Mouse (Mus musculus) limb, embryonic 14.5 days (tissue): ENCODE measurements around the gene Csf3. TPM values are rescaled to one million over a fixed set of nuclear protein-coding genes. Genes with fewer than 3 reads are reported as not detected.
A peak's percentile ranks its signal among the peaks of the same experiment; 100 is the strongest.

ENCODE experiments used
- ATAC-seq: fragments of 200-750 bp; cut with Nextera tagmentation; 2 replicates; pipeline ENCODE4 v1.8.0; 2017; ENCODE audit warnings: low read depth, moderate number of reproducible peaks, moderate TSS enrichment; ENCODE audit not compliant: low FRiP score
- DNase-seq: peaks from one replicate; pipeline ENCODE4 v3.0.0-alpha.2; 2015; ENCODE audit warnings: low spot score
- H3K27ac ChIP-seq: fragments of 300-500 bp; sonication (generic); replicated peaks from 2 replicates; pipeline ENCODE4 v1.5.1; 2014; ENCODE audit warnings: low read depth, mild to moderate bottlenecking, low read length, moderate library complexity, mixed read lengths
- H3K27me3 ChIP-seq: fragments of 300-500 bp; sonication (generic); 2 replicates; pipeline ENCODE4 v1.6.1; 2014; ENCODE audit warnings: low read length, mixed read lengths; ENCODE audit not compliant: control insufficient read depth, insufficient read depth
- H3K36me3 ChIP-seq: fragments of 300-500 bp; sonication (generic); 2 replicates; pipeline ENCODE4 v1.6.1; 2014; ENCODE audit warnings: mild to moderate bottlenecking, low read length, moderate library complexity, mixed read lengths; ENCODE audit not compliant: control insufficient read depth, insufficient read depth
- H3K4me1 ChIP-seq: fragments of 300-500 bp; sonication (generic); 2 replicates; pipeline ENCODE4 v1.6.1; 2014; ENCODE audit warnings: antibody characterized with exemption, low read length, mixed read lengths; ENCODE audit not compliant: control insufficient read depth, insufficient read depth
- H3K4me2 ChIP-seq: fragments of 300-500 bp; sonication (generic); replicated peaks from 2 replicates; pipeline ENCODE4 v1.6.1; 2014; ENCODE audit warnings: low read depth, mild to moderate bottlenecking, low read length, moderate library complexity; ENCODE audit not compliant: severe bottlenecking
- H3K4me3 ChIP-seq: fragments of 300-500 bp; sonication (generic); replicated peaks from 2 replicates; pipeline ENCODE4 v1.5.1; 2014; ENCODE audit warnings: low read length
- H3K9ac ChIP-seq: fragments of 300-500 bp; sonication (generic); 2 replicates; pipeline ENCODE4 v1.6.1; 2014; ENCODE audit warnings: mild to moderate bottlenecking, low read depth, low read length, moderate library complexity; ENCODE audit not compliant: severe bottlenecking
- H3K9me3 ChIP-seq: fragments of 300-500 bp; sonication (generic); 2 replicates; pipeline ENCODE4 v1.6.1; 2016; ENCODE audit warnings: low read length; ENCODE audit not compliant: control insufficient read depth
- POLR2A ChIP-seq: fragments of 200-500 bp; IDR thresholded peaks from 2 replicates; pipeline ENCODE4 v1.8.0; 2012; ENCODE audit warnings: inconsistent platforms, mild to moderate bottlenecking, moderate library complexity, borderline replicate concordance; ENCODE audit not compliant: insufficient read depth, insufficient read length; ENCODE audit errors: extremely low read depth
- WGBS: fragments of 180-500 bp; shearing (Covaris S2); extraction: QIAGEN DNeasy Blood & Tissue Kit; methylation state at CpG from one replicate; pipeline ENCODE4 v1.1.7; 2014; 5-methylcytosine and 5-hydroxymethylcytosine counted together
- polyA plus RNA-seq, 2 experiments: library from polyadenylated mRNA; depleted of rRNA in 1 of 2; stranded (reverse) in 1 of 2; unstranded in 1 of 2; fragments of >200 nt; fragmentation: Nextera tagmentation in 1 of 2; extraction: Ambion mirVana in 1 of 2; gene quantifications; 2 replicates each; pipeline versions ENCODE4 v1.2.1 to v1.2.3; 2012 to 2014

Gene Csf3
- polyA plus RNA-seq, 2 experiments = 0.11 TPM; not detected in 1

DNA sequence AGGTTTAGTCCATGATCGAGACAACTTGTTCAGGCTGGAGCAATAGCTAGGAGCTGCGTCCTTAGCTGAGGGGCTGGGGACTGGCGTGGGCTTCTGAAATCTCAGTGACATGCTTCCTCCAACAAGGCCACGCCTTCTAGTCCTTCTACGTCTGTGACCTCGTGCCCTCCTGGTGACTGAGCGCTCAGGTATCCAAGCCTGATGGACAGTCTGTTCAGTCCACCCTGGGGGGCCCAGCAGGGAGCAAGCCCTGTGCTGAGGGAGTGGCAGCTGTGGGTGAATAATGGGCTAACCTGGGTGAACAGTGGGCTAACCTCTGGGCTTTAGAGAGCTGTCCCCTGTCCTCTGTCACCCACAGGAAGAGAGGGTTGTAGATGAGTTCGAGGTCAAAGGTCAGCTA is 13.1 kb upstream of the Csf3 start:
- peaks cover 73% of the 10 kb centered on the region for H3K36me3 ChIP-seq

GRCm38 (mm10) chr11:98693201-98693600 is 7.9 kb upstream of the Csf3 start:
- H3K9me3 ChIP-seq = no peaks in the 10 kb centered on the region
- ATAC-seq = no peak
- H3K4me2 ChIP-seq = no peak overlapping the region
- H3K9ac ChIP-seq = no peak overlapping the region
- no peaks in the 10 kb centered on the region for H3K27me3 ChIP-seq
- no peak for TF ChIP-seq POLR2A
- no peaks in the 10 kb centered on the region for H3K4me1 ChIP-seq
- no peak for DNase-seq
- peaks cover 81% of the 10 kb centered on the region for H3K36me3 ChIP-seq
- H3K27ac ChIP-seq = no peak overlapping the region
- H3K4me3 ChIP-seq = no peak overlapping the region
- WGBS = 74% methylated on average over 13 of the region's 13 CpGs

More for the DNA sequence above, 13.1 kb upstream of the Csf3 start:
- H3K4me1 ChIP-seq = peaks cover 6% of the 10 kb centered on the region
- ATAC-seq (0 out of 2 replicates have a peak, but pooled peaks have one; percentile 4), DNase-seq (no peak)
- H3K9me3 ChIP-seq = no peaks in the 10 kb centered on the region
- H3K4me2 ChIP-seq = no peak overlapping the region
- WGBS = 89% methylated on average over 8 of the region's 8 CpGs
- no peak overlapping the region for H3K9ac ChIP-seq
- H3K4me3 ChIP-seq = no peak overlapping the region
- no peaks in the 10 kb centered on the region for H3K27me3 ChIP-seq
- no peak for TF ChIP-seq POLR2A
- no peak overlapping the region for H3K27ac ChIP-seq

DNA sequence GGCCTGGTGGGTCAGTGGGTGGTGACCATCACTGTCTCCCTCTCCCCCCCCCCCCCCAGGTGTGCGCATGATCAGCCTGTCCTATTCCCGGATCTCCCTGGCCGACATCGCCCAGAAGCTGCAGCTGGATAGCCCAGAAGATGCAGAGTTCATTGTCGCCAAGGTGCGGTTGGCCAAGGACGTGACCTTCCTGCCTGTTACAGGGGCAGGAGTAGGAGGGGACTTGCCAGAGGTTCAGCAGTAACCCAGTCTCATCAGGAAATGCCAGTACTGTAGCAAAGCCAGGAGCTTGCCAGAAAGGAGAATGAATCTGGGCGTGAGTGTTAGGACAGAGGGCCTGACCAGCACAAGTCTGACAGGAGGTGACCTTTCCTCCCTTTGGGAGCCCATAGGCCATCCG is 7.3 kb upstream of the Csf3 start:
- H3K27ac ChIP-seq = no peak overlapping the region
- no peak for ATAC-seq
- H3K36me3 ChIP-seq = peaks cover 78% of the 10 kb centered on the region
- WGBS = 93% methylated on average over 9 of the region's 9 CpGs
- no peak for TF ChIP-seq POLR2A
- no peak for DNase-seq
- no peak overlapping the region for H3K9ac ChIP-seq
- no peak overlapping the region for H3K4me2 ChIP-seq
- H3K27me3 ChIP-seq = no peaks in the 10 kb centered on the region
- no peak overlapping the region for H3K4me3 ChIP-seq
- H3K9me3 ChIP-seq = no peaks in the 10 kb centered on the region
- no peaks in the 10 kb centered on the region for H3K4me1 ChIP-seq

GRCm38 (mm10) chr11:98694301-98694700 is 6.8 kb upstream of the Csf3 start:
- H3K4me3 ChIP-seq = no peak overlapping the region
- H3K27me3 ChIP-seq = no peaks in the 10 kb centered on the region
- TF ChIP-seq POLR2A = no peak
- H3K27ac ChIP-seq = no peak overlapping the region
- no peak overlapping the region for H3K4me2 ChIP-seq
- peaks cover 75% of the 10 kb centered on the region for H3K36me3 ChIP-seq
- DNase-seq = no peak
- no peak overlapping the region for H3K9ac ChIP-seq
- WGBS = 83% methylated on average over 9 of the region's 9 CpGs
- ATAC-seq = no peak
- H3K9me3 ChIP-seq = no peaks in the 10 kb centered on the region
- no peaks in the 10 kb centered on the region for H3K4me1 ChIP-seq

- H3K9me3 ChIP-seq = no peaks in the 10 kb centered on the region
- DNase-seq = no peak
- H3K4me3 ChIP-seq = no peak overlapping the region
- no peak for ATAC-seq
- WGBS = 72% methylated on average over 14 of the region's 14 CpGs
- no peaks in the 10 kb centered on the region for H3K4me1 ChIP-seq
- H3K27me3 ChIP-seq = no peaks in the 10 kb centered on the region
- no peak for TF ChIP-seq POLR2A
- H3K9ac ChIP-seq = no peak overlapping the region
- no peak overlapping the region for H3K4me2 ChIP-seq
- no peak overlapping the region for H3K27ac ChIP-seq
- H3K36me3 ChIP-seq = peaks cover 64% of the 10 kb centered on the region
These were observed 5.7 kb upstream of the Csf3 start for GRCm38 (mm10) chr11:98695408-98695807.
